Mouse (Mus musculus) kidney, embryonic 14.5 days (tissue): ENCODE measurements at regions not wholly inside any gene's neighbourhood (a gene's known extent, or its start where the extent isn't known, plus 50 kb on each side); places are given as distances from the start of the nearest gene placed in this dataset.

Experiments
- ATAC-seq: fragments of 200-750 bp; cut with Nextera tagmentation; 2 replicates; pipeline ENCODE4 v1.8.0; 2017; ENCODE audit warnings: moderate number of reproducible peaks, mild to moderate bottlenecking, moderate TSS enrichment, moderate library complexity; ENCODE audit not compliant: low FRiP score, low TSS enrichment
- H3K27ac ChIP-seq: fragments of 300-500 bp; sonication (generic); 2 replicates; pipeline ENCODE4 v1.5.1; 2014; ENCODE audit warnings: low read depth, mild to moderate bottlenecking, low read length, moderate library complexity, mixed read lengths
- H3K27me3 ChIP-seq: fragments of 300-500 bp; sonication (generic); 2 replicates; pipeline ENCODE4 v1.6.1; 2014; ENCODE audit warnings: mild to moderate bottlenecking, low read length; ENCODE audit not compliant: control insufficient read depth, insufficient read depth
- H3K36me3 ChIP-seq: fragments of 300-500 bp; sonication (generic); 2 replicates; pipeline ENCODE4 v1.6.1; 2014; ENCODE audit warnings: low read length, mixed read lengths; ENCODE audit not compliant: control insufficient read depth, insufficient read depth
- H3K4me1 ChIP-seq: fragments of 300-500 bp; sonication (generic); 2 replicates; pipeline ENCODE4 v1.6.1; 2014; ENCODE audit warnings: low read length, mixed read lengths; ENCODE audit not compliant: control insufficient read depth, insufficient read depth
- H3K4me2 ChIP-seq: fragments of 300-500 bp; sonication (generic); replicated peaks from 2 replicates; pipeline ENCODE4 v1.6.1; 2014; ENCODE audit warnings: low read depth, mild to moderate bottlenecking, low read length
- H3K4me3 ChIP-seq: fragments of 300-500 bp; sonication (generic); 2 replicates; pipeline ENCODE4 v1.5.1; 2014; ENCODE audit warnings: mild to moderate bottlenecking, low read length
- H3K9ac ChIP-seq: fragments of 300-500 bp; sonication (generic); 2 replicates; pipeline ENCODE4 v1.6.1; 2014; ENCODE audit warnings: low read depth, mild to moderate bottlenecking, low read length, moderate library complexity
- H3K9me3 ChIP-seq: fragments of 300-500 bp; sonication (generic); 2 replicates; pipeline ENCODE4 v1.6.1; 2016; ENCODE audit warnings: low read length; ENCODE audit not compliant: control insufficient read depth
- WGBS: fragments of 180-500 bp; shearing (Covaris S2); extraction: QIAGEN DNeasy Blood & Tissue Kit; methylation state at CpG from one replicate; pipeline ENCODE4 v1.1.7; 2014; 5-methylcytosine and 5-hydroxymethylcytosine counted together

DNA sequence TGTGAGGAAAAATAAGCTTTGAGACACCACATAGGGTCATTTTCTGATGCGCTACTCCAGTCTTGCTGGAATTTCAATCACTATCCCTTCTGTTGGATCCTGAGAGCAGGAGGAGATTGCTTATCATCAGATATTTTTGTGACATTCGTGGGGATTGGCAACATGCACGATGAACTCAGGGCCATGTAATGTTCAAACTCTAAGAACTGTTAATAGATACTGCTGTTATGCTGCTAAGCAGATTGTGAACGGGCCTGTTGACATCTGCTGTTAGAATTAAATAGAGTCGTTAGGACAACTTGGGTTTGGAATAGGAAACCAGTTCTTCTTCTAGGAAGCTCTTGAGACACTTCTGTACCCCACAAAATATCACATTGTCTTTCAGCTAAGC lies 876.9 kb downstream of the Epha4 start:
- no peaks in the 10 kb centered on the region for H3K9me3 ChIP-seq
- H3K4me1 ChIP-seq: no peaks in the 10 kb centered on the region
- no peak overlapping the region for H3K4me3 ChIP-seq
- no peak overlapping the region for H3K27ac ChIP-seq
- no peak overlapping the region for H3K9ac ChIP-seq
- 81% methylated on average over 5 of the region's 5 CpGs for WGBS
- H3K4me2 ChIP-seq: no peak overlapping the region
- no peak for ATAC-seq
- no peaks in the 10 kb centered on the region for H3K36me3 ChIP-seq
- H3K27me3 ChIP-seq: no peaks in the 10 kb centered on the region

DNA sequence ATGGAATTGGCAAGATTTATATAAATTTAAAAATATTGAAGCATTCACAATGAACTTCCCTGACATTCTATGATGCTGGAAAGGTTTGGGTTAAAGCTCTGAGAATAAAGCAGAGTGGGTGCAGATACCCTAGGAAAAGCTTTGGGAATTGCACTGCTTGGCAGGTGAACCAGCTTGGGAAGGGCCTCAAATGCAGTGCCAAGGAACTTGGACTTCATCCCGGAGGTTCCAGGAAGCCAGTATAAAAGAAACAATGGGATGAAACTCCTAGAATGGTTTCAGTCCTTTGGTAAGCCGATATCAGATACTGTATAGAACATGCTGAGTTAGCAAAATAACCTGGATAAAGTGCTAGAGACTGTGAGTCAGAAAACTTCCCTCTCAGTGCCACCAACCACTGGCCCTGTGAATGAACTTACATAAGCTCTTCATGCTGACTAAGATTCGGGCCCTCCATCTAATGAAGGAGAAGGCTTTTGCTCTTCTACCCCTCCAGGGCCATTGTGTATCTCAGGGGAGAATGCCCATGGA lies 873.6 kb downstream of the Epha4 start:
- Histone ChIP-seq H3K4me3 (no peak overlapping the region), H3K36me3 (no peaks in the 10 kb centered on the region), H3K4me2 (no peak overlapping the region), H3K9me3 (no peaks in the 10 kb centered on the region), H3K9ac (no peak overlapping the region), H3K27ac (no peak overlapping the region), H3K27me3 (no peaks in the 10 kb centered on the region), H3K4me1 (no peaks in the 10 kb centered on the region)
- WGBS: 88% methylated on average over 3 of the region's 3 CpGs
- ATAC-seq: no peak

DNA sequence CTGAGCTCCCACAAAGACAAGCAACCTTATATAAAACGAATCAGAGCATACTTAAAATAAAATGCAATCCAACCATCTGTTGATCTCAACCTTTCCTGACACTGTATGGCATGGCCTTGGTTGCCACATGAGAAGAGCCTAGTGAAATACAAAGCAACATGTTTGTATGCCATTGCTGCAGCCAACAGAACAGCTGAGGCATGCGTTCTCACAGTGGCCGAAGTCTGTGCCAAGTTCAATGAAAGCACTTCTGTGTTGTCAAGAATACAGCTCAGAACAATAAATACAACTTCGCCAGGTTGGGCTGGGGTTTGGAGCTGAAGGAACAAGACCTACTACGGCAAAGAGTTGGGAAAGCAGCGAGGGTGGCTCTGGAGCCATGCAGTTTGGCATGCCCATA lies 872.2 kb downstream of the Epha4 start:
- Histone ChIP-seq H3K27ac (no peak overlapping the region), H3K36me3 (no peaks in the 10 kb centered on the region), H3K4me2 (no peak overlapping the region), H3K9ac (no peak overlapping the region), H3K4me3 (no peak overlapping the region), H3K27me3 (no peaks in the 10 kb centered on the region), H3K9me3 (no peaks in the 10 kb centered on the region), H3K4me1 (no peaks in the 10 kb centered on the region)
- no peak for ATAC-seq
- 91% methylated on average over 6 of the region's 6 CpGs for WGBS

DNA sequence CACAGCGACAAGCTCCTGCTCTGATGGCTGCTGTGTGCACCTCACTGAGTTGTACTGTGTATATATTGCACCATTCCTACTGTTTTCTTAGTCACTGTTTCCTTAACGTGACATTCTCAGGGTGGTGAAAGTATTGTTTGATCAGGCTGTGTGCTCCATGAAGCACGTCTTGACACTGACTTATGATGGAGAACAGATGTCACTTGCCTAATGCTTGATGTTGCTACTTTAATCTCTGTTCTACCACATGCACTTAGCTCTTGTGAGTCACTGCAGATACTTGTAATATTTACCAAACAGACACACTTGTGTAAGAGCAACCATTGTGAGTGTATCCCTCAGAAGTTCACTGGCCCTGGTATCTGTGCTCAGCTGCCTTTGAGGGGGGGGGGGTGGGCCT lies 870.0 kb downstream of the Epha4 start:
- ATAC-seq: no peak
- no peak overlapping the region for H3K27ac ChIP-seq
- H3K9me3 ChIP-seq: no peaks in the 10 kb centered on the region
- H3K9ac ChIP-seq: no peak overlapping the region
- 54% methylated on average over 3 of the region's 3 CpGs for WGBS
- H3K27me3 ChIP-seq: no peaks in the 10 kb centered on the region
- H3K4me1 ChIP-seq: no peaks in the 10 kb centered on the region
- H3K4me2 ChIP-seq: no peak overlapping the region
- no peaks in the 10 kb centered on the region for H3K36me3 ChIP-seq
- no peak overlapping the region for H3K4me3 ChIP-seq

DNA sequence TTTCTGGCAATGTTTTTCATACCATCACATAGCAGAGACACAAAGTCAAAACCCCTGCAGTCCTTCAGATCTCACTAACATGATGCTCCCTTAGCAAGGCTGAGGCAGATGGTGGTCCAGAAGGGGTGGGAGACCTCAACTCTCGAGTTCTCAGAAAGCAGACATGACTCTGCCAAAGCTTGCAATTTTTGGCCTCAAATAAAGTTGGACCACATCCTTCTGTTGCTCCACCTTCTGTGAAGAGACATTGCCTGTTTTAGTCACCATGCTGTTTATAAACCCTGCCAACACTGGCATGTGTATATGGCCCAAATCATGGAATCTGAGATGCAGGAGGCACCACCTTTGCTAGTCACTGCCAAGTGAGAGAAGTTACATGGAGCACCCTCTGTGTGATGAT lies 860.1 kb downstream of the Epha4 start:
- no peak overlapping the region for H3K4me2 ChIP-seq
- no peak overlapping the region for H3K4me3 ChIP-seq
- H3K4me1 ChIP-seq: no peaks in the 10 kb centered on the region
- H3K36me3 ChIP-seq: no peaks in the 10 kb centered on the region
- H3K27me3 ChIP-seq: no peaks in the 10 kb centered on the region
- H3K9ac ChIP-seq: no peak overlapping the region
- no peak overlapping the region for H3K27ac ChIP-seq
- 64% methylated on average over 1 of the region's 1 CpGs for WGBS
- ATAC-seq: no peak
- H3K9me3 ChIP-seq: no peaks in the 10 kb centered on the region

DNA sequence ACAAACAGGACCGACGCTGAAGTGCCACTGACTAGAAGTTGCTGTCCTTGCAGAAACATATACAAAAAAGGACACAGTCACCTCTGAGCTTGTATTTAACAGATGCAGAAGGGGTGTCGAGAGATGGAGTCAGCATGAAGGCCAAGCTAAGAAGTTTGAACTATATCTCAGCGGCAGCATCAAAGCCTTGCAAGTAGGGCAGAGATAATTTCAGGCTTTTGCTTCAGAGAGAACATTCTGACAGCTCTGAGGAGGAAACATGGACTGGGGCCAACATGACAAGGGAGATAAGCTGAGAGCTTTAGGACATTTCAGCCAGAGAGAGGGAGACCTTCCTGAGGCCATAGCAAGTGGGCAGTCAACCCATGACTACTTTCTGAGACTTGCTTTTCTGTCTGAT lies 856.7 kb downstream of the Epha4 start:
- Histone ChIP-seq H3K4me3 (no peak overlapping the region), H3K27me3 (no peaks in the 10 kb centered on the region), H3K36me3 (no peaks in the 10 kb centered on the region), H3K4me1 (no peaks in the 10 kb centered on the region), H3K27ac (no peak overlapping the region), H3K9me3 (no peaks in the 10 kb centered on the region), H3K4me2 (no peak overlapping the region), H3K9ac (no peak overlapping the region)
- no peak for ATAC-seq
- WGBS: 86% methylated on average over 4 of the region's 4 CpGs

DNA sequence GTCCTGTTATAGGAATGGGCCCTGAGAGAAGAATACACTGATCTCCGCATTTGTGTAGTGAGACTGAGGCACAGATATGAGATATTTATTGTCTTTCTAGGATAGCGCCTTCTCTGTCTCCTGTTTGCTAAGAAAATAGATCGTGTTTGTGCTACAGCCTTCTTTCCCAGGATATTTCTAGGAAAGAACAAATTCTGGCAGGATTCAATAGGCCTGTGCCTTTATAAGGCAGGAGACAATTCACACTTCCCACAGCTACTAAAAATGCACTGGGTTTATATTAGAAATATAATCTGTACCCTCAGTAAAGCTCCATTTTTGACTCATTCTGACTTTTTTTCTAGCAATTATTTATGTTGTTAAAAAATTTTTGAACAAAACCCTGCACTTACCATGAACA lies 854.7 kb downstream of the Epha4 start:
- Histone ChIP-seq H3K27ac (no peak overlapping the region), H3K4me2 (no peak overlapping the region), H3K4me1 (no peaks in the 10 kb centered on the region), H3K4me3 (no peak overlapping the region), H3K27me3 (no peaks in the 10 kb centered on the region), H3K36me3 (no peaks in the 10 kb centered on the region), H3K9me3 (no peaks in the 10 kb centered on the region), H3K9ac (no peak overlapping the region)
- 86% methylated on average over 3 of the region's 3 CpGs for WGBS
- no peak for ATAC-seq

DNA sequence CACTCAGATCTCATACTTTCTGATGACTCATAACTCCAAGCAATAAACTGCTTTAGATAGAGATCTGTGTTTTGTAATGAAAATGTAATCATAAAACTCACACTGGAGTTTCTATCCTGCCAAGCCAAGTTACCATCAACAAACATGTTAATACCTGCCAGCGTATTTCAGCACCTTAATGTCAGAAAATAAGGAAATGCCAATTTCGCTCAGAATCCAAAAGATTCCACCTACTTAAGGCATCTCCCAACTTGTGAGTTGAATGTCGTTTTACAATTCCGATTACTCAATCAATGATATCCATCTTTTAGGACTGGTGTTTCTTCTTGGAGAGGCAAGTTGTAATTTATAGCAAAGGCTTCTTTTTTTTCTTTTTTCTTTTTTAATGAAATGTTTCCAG lies 850.5 kb downstream of the Epha4 start:
- ATAC-seq: no peak
- no peak overlapping the region for H3K4me3 ChIP-seq
- no peaks in the 10 kb centered on the region for H3K36me3 ChIP-seq
- no peaks in the 10 kb centered on the region for H3K4me1 ChIP-seq
- no peak overlapping the region for H3K27ac ChIP-seq
- H3K27me3 ChIP-seq: no peaks in the 10 kb centered on the region
- WGBS: 82% methylated on average over 4 of the region's 4 CpGs
- no peak overlapping the region for H3K4me2 ChIP-seq
- H3K9me3 ChIP-seq: no peaks in the 10 kb centered on the region
- H3K9ac ChIP-seq: no peak overlapping the region

DNA sequence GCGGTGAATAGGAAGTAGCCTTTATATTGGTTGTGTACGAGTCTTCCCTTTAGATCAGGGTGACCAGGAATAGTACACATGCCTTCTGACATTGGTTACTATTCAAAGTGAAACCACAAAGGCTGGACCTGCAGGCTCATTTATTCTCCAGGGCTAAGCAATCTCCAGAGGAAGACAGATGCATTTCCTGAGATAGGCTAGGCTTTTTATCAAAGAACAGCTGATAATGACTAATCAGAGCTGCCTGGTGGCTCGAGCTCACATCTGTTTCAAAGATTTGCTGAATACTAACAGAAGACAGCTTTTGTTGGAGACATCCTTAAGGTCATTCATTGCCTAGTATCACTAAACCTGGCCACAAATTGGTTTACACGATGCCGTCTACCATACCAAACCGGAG lies 838.1 kb downstream of the Epha4 start:
- ATAC-seq: no peak
- no peak overlapping the region for H3K27ac ChIP-seq
- H3K4me1 ChIP-seq: no peaks in the 10 kb centered on the region
- H3K4me2 ChIP-seq: no peak overlapping the region
- H3K27me3 ChIP-seq: no peaks in the 10 kb centered on the region
- no peak overlapping the region for H3K4me3 ChIP-seq
- H3K36me3 ChIP-seq: no peaks in the 10 kb centered on the region
- WGBS: 84% methylated on average over 6 of the region's 6 CpGs
- H3K9ac ChIP-seq: no peak overlapping the region
- H3K9me3 ChIP-seq: no peaks in the 10 kb centered on the region

DNA sequence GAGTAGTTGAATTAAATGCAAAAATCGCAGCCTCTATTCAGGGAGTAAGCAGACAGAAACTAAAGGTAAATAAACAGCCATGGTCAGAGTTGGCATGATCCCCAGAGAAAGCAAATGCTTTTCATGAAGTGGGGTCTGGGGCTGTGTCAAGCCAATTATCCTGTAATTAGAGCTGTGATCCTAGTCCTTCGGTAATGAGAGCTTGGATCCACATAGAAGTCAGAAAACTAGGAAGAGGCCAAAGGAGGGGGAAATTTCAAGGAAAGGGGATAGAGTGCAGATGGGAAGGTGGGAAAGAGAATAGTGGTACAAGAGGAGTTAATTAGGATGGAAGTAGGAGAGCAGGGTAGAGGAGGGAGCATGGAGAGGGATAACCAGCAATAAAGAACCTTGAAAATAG lies 809.3 kb downstream of the Epha4 start:
- Histone ChIP-seq H3K9ac (no peak overlapping the region), H3K4me3 (no peak overlapping the region), H3K27me3 (no peaks in the 10 kb centered on the region), H3K9me3 (no peaks in the 10 kb centered on the region), H3K27ac (no peak overlapping the region), H3K36me3 (no peaks in the 10 kb centered on the region), H3K4me1 (no peaks in the 10 kb centered on the region), H3K4me2 (no peak overlapping the region)
- 58% methylated on average over 2 of the region's 2 CpGs for WGBS
- ATAC-seq: no peak
